Mouse (Mus musculus) limb, embryonic 14.5 days (tissue): ENCODE results near the gene Fbxl15. TPM values are rescaled to one million over a fixed set of nuclear protein-coding genes. Genes with fewer than 3 reads are reported as not detected.

Source experiments
- ATAC-seq: fragments of 200-750 bp; cut with Nextera tagmentation; 2 replicates; pipeline ENCODE4 v1.8.0; 2017; ENCODE audit warnings: low read depth, moderate number of reproducible peaks, moderate TSS enrichment; ENCODE audit not compliant: low FRiP score
- DNase-seq: peaks from one replicate; pipeline ENCODE4 v3.0.0-alpha.2; 2015; ENCODE audit warnings: low spot score
- H3K27ac ChIP-seq: fragments of 300-500 bp; sonication (generic); replicated peaks from 2 replicates; pipeline ENCODE4 v1.5.1; 2014; ENCODE audit warnings: low read depth, mild to moderate bottlenecking, low read length, moderate library complexity, mixed read lengths
- H3K27me3 ChIP-seq: fragments of 300-500 bp; sonication (generic); 2 replicates; pipeline ENCODE4 v1.6.1; 2014; ENCODE audit warnings: low read length, mixed read lengths; ENCODE audit not compliant: control insufficient read depth, insufficient read depth
- H3K36me3 ChIP-seq: fragments of 300-500 bp; sonication (generic); 2 replicates; pipeline ENCODE4 v1.6.1; 2014; ENCODE audit warnings: mild to moderate bottlenecking, low read length, moderate library complexity, mixed read lengths; ENCODE audit not compliant: control insufficient read depth, insufficient read depth
- H3K4me1 ChIP-seq: fragments of 300-500 bp; sonication (generic); 2 replicates; pipeline ENCODE4 v1.6.1; 2014; ENCODE audit warnings: antibody characterized with exemption, low read length, mixed read lengths; ENCODE audit not compliant: control insufficient read depth, insufficient read depth
- H3K4me2 ChIP-seq: fragments of 300-500 bp; sonication (generic); replicated peaks from 2 replicates; pipeline ENCODE4 v1.6.1; 2014; ENCODE audit warnings: low read depth, mild to moderate bottlenecking, low read length, moderate library complexity; ENCODE audit not compliant: severe bottlenecking
- H3K4me3 ChIP-seq: fragments of 300-500 bp; sonication (generic); replicated peaks from 2 replicates; pipeline ENCODE4 v1.5.1; 2014; ENCODE audit warnings: low read length
- H3K9ac ChIP-seq: fragments of 300-500 bp; sonication (generic); 2 replicates; pipeline ENCODE4 v1.6.1; 2014; ENCODE audit warnings: mild to moderate bottlenecking, low read depth, low read length, moderate library complexity; ENCODE audit not compliant: severe bottlenecking
- H3K9me3 ChIP-seq: fragments of 300-500 bp; sonication (generic); 2 replicates; pipeline ENCODE4 v1.6.1; 2016; ENCODE audit warnings: low read length; ENCODE audit not compliant: control insufficient read depth
- POLR2A ChIP-seq: fragments of 200-500 bp; IDR thresholded peaks from 2 replicates; pipeline ENCODE4 v1.8.0; 2012; ENCODE audit warnings: inconsistent platforms, mild to moderate bottlenecking, moderate library complexity, borderline replicate concordance; ENCODE audit not compliant: insufficient read depth, insufficient read length; ENCODE audit errors: extremely low read depth
- WGBS: fragments of 180-500 bp; shearing (Covaris S2); extraction: QIAGEN DNeasy Blood & Tissue Kit; methylation state at CpG from one replicate; pipeline ENCODE4 v1.1.7; 2014; 5-methylcytosine and 5-hydroxymethylcytosine counted together
- polyA plus RNA-seq, 2 experiments: library from polyadenylated mRNA; depleted of rRNA in 1 of 2; stranded (reverse) in 1 of 2; unstranded in 1 of 2; fragments of >200 nt; fragmentation: Nextera tagmentation in 1 of 2; extraction: Ambion mirVana in 1 of 2; gene quantifications; 2 replicates each; pipeline versions ENCODE4 v1.2.1 to v1.2.3; 2012 to 2014

The Fbxl15 gene
- polyA plus RNA-seq, 2 experiments: 10.8 to 13.5 TPM

DNA sequence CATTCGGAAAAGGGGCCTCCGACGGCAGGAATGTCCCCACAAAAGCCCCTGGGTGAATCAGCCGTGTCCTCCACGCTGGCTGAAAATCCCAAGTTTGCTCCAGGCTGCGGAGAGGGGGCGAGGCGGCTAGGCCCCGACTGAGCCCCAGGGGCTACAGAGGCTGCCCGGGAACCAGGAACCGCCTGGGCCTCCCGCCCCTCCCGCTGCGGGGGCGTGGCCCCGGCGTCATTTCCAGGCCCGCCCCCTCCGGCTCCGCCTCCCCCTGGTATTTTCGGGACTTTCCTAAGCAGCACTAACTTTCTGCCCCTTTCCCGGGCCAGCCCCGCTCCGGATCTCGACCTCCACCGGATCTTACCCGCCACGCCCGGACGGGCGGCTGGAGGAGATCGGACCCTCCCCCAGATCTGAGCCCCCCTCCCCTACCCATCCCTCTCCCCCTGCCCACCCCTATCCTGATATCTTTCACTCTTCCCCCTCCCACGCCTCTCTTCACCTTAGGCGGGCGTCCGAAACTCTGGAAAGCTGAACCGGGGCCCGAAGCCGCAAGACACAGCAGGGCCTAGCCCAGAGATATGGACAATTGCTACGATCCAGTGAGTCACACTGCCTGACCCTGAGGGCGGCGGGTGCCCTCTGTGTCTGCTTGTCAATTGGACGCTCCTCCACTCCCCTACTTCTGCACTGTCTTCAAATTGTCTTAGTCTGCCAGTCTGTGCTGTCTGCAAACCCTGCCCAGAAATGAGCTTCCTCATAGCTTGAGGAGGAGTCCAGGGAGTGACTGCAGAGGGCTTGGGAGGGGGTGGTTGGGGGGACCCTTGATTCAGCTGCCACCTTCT is 22.3 kb upstream of the Fbxl15 start:
- peaks cover 17% of the 10 kb centered on the region for H3K36me3 ChIP-seq
- peak overlapping the region; percentile 64 for H3K9ac ChIP-seq
- ATAC-seq (peak; percentile 81), DNase-seq (peak; percentile 86)
- H3K27me3 ChIP-seq: peaks cover 7% of the 10 kb centered on the region; the same call in 1 of the 2 replicates
- 1% methylated on average over 38 of the region's 43 CpGs for WGBS
- no peak overlapping the region for H3K27ac ChIP-seq
- H3K9me3 ChIP-seq: no peaks in the 10 kb centered on the region
- H3K4me1 ChIP-seq: peaks cover 17% of the 10 kb centered on the region
- TF ChIP-seq POLR2A: 0 out of 2 replicates have a peak, but pooled peaks have one; percentile 48
- H3K4me2 ChIP-seq: peak overlapping the region; percentile 98
- peak overlapping the region; percentile 74 for H3K4me3 ChIP-seq

DNA sequence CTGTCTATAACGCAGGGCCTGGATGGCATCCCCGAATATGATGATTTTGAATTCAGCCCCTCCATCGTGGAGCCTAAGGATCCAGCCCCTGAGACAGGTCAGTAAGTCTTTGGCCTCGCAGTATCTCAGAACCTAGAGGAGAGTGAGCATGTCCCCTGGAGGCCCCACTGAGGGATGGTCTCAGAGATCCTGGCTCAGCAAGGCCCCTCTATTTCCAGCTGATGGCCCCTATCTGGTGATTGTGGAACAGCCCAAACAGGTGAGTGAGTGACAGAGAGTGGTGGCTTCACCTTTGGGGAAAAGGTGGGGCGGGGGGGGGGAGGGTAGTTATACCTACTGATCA is 21.7 kb upstream of the Fbxl15 start:
- no peak for DNase-seq
- Histone ChIP-seq H3K27me3 (peaks cover 7% of the 10 kb centered on the region; the same call in 1 of the 2 replicates), H3K4me3 (peak overlapping the region; percentile 74), H3K36me3 (peaks cover 23% of the 10 kb centered on the region), H3K4me1 (peaks cover 17% of the 10 kb centered on the region), H3K4me2 (peak overlapping the region; percentile 98), H3K9me3 (no peaks in the 10 kb centered on the region), H3K27ac (no peak overlapping the region), H3K9ac (peak overlapping the region; percentile 64)
- ATAC-seq: no peak
- WGBS: 56% methylated on average over 5 of the region's 5 CpGs
- no peak for TF ChIP-seq POLR2A

DNA sequence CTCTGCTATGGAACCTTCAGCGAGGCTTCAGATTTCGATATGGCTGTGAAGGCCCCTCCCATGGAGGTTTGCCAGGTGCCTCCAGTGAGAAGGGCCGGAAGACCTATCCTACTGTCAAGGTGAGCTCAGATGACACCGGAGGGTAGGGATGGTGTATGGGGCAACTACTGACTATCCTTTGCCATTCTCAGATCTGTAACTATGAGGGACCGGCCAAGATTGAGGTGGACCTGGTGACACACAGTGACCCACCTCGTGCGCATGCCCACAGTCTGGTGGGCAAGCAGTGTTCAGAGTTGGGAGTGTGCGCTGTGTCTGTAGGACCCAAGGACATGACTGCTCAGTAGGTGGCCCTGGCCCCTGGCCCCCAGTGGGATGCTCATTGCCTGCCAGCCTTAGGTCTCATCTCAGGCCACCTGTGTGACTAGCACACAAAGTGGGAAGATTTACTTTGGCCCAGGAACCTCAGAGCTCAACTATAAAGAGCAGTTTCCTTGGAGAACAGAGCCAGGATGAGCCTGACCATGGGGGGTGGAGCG is 21.2 kb upstream of the Fbxl15 start:
- Histone ChIP-seq H3K4me3 (no peak overlapping the region), H3K4me2 (no peak overlapping the region), H3K9ac (no peak overlapping the region), H3K36me3 (peaks cover 29% of the 10 kb centered on the region), H3K4me1 (peaks cover 17% of the 10 kb centered on the region), H3K27me3 (peaks cover 7% of the 10 kb centered on the region; the same call in 1 of the 2 replicates), H3K9me3 (no peaks in the 10 kb centered on the region), H3K27ac (no peak overlapping the region)
- 90% methylated on average over 9 of the region's 9 CpGs for WGBS
- ATAC-seq (no peak), DNase-seq (no peak)
- no peak for TF ChIP-seq POLR2A

DNA sequence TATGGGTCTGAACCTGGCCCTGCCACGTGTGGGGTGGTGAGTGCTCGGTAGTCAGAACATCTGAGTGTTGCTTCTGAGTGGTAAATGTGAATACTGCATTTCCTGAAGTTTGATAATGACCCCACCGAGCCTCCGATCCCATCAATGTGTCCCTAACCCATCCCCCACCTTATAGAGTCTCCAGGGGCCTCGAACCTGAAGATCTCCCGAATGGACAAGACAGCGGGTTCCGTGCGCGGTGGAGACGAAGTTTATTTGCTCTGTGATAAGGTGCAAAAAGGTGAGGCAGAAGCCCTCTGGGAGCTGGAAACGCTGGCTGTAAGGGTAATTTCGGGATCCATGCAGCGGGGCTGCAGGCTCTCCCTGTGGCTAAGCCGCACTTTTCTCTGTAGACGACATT is 20.2 kb upstream of the Fbxl15 start:
- H3K9me3 ChIP-seq: no peaks in the 10 kb centered on the region
- no peak for TF ChIP-seq POLR2A
- H3K4me3 ChIP-seq: no peak overlapping the region
- ATAC-seq (no peak), DNase-seq (no peak)
- peaks cover 17% of the 10 kb centered on the region for H3K4me1 ChIP-seq
- no peak overlapping the region for H3K27ac ChIP-seq
- peaks cover 7% of the 10 kb centered on the region; the same call in 1 of the 2 replicates for H3K27me3 ChIP-seq
- H3K4me2 ChIP-seq: no peak overlapping the region
- no peak overlapping the region for H3K9ac ChIP-seq
- peaks cover 32% of the 10 kb centered on the region for H3K36me3 ChIP-seq
- WGBS: 79% methylated on average over 16 of the region's 16 CpGs

DNA sequence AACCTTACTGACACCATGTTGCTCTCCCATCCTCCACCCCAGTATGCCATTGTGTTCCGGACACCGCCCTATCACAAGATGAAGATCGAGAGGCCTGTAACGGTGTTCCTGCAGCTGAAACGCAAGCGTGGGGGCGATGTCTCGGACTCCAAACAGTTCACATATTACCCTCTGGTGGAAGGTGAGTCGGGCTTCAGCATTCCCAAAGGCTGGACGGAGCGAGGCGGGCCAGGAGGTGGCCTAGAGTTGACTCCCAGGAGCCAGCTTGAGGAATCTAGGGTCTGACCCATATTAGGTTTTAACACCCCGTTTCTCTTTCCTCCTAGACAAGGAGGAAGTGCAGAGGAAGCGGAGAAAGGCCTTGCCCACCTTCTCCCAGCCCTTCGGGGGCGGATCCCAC is 19.7 kb upstream of the Fbxl15 start:
- Histone ChIP-seq H3K27ac (no peak overlapping the region), H3K9me3 (no peaks in the 10 kb centered on the region), H3K4me1 (peaks cover 17% of the 10 kb centered on the region), H3K4me3 (peak overlapping the region; percentile 35), H3K27me3 (peaks cover 10% of the 10 kb centered on the region), H3K36me3 (peaks cover 32% of the 10 kb centered on the region), H3K4me2 (no peak overlapping the region; the same call in 1 of the 2 replicates), H3K9ac (no peak overlapping the region)
- no peak for ATAC-seq
- TF ChIP-seq POLR2A: no peak
- no peak for DNase-seq
- WGBS: 70% methylated on average over 16 of the region's 16 CpGs
